Mouse (Mus musculus) lung, postnatal 25 days (tissue): ENCODE measurements around the gene Pcnt.

Source experiments
- DNase-seq: peaks from one replicate; pipeline ENCODE4 v3.0.0; 2022; ENCODE audit warnings: low spot score

Gene Pcnt

DNA sequence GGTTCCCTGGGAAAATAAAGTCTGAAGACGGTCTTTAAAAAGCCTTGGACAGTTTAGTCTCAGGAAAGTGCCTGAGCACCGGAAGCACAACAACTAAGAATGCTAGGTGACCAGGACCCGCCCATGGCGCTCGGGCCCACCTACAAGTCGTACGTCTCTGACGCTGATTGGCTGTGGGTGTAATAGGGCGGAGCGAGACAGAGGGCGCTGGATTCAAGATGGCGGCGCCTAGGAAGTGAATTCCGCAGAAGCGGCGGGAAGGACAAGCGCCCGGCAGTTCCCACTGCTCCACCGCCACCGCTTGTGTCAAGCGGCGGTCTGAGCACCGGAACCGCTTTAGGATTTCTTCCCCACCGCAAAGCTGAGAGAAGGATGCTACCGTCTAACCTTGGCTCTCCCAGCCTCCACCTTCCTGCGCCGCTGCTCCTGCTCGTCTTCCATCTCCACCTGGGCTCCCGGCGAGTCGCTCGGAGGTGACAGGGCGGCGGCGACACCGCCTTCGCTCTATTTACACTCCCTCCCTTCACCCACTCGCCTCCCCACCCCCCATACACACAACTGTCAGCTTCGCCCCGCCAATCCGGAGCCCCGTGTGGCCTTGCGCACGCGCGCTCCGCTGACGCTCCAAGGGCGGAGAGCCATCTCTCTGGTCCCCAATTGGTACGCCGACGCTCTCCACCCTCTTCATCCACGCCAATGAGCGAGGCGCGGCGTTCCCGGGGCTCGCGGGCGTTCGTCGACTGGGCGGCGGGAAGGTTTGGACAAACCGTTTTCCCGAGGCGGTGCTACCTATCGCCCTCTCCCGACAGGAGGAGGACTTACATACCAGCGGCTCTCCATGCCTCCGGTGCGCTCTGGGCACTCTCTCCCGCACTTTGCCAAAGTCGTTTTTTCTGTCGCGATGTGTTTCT is at the start of gene Pcnt:
Gene Pcnt (minus strand): TSS at position 609 of the 911 bp plus-strand sequence.
- peak; percentile 98 for DNase-seq

DNA sequence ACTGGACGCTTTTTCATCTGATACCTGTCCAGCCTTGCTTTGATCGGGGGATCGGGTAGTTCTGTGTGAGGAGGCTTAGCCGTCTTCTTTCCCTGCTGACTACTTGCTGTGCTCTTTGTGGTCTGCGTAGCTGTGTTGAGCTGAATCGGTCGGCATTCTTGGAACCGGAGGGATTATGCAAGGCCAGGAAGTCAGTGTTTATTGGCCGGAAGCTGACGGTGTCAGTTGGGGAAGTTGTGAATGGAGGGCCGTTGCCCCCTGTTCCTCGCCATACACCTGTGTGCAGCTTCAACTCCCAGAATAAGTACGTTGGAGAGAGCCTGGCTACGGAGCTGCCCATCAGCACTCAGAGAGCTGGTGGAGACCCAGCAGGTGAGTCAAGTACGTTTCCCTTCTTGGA is 46.6 kb upstream of the Pcnt start:
- DNase-seq = no peak

DNA sequence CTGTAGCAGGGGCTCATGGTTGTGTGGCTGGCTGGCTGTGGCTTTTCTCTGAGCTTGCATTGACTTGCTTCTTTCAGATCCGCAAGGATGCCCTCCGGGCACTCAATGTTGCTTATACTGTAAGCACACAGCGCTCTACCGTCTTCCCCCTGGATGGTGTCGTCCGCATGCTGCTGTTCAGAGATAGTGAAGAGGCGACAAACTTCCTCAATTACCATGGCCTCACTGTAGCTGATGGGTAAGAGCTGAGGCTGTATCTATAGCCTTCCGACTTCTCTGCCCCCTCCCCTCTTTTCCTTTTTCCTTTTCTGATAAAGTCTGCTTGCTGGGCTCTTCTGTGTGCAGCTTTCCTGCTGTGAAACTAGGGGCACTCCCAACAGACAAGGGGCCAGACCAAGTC is 45.7 kb upstream of the Pcnt start:
- no peak for DNase-seq

DNA sequence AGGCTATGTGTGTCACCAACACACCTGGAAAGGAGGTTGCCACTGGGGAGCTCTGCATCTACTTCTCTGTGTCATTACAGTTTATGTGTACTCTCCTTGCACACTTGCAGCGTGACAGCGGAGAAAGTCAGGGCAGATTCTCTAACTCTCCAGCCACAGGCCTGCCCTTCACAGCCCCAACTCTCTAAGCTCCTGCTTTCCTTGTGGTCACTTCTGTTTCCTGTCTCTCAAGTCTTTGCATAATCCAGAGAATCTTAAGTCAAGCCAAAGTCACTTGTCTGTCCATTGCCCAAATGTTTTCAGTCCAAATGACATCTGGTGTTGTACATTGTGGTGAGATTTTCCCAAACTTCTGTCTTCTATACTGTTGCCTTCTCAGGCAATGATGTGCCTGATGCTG is 43.7 kb upstream of the Pcnt start:
- DNase-seq = no peak

DNA sequence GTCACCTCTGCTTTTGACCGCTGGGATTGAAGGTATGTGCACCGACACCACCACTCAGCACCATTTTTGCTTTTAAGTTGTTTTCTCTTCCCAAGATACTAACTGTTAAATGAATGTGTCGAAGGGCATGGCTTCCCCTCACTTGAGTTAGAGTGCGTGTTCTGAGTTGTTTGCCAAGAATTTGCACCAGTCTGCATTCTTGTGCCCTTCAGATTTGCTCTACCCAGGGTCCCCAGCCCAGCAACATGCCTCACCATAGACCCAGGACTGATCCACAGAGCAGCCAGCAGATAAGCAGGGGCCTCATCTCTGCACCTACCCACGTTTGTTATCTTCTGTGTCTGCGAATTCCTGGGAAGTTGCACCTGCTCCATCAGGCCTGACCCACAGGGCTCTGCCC is 38.9 kb upstream of the Pcnt start:
- DNase-seq = no peak

DNA sequence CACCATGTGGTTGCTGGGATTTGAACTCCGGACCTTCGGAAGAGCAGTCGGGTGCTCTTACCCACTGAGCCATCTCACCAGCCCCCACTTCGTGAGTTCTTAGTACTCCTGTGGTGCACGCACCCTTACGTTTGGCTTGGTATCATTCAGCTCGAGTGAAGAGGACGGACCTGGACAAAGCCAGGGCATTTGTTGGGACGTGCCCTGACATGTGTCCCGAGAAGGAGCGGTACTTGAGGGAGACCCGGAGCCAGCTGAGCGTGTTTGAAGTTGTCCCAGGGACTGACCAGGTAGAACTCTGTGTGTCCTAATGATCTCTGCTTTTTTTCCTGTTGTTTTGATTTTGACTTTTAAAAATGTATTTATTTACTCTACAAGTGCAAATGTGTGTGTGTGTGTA is 38.3 kb upstream of the Pcnt start:
- no peak for DNase-seq

DNA sequence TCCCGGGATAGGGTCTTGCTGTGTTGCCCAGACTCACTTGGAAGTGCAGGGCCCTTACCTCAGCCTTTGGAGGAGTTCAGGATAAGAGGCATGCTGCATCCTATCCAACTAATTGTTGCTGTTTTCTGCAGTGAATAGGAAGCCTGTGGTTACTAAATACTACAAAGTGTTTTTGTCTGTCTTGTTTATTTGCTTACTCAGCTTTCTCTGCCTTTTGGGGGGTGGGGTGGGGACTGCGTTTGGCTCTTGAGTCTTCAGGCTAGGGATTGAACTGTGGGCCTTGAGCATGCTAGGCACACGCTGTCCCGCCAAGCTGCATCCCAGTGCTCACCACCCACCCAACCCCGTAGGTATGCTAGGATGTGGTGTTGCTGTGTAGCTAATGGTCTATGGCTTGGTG is 31.2 kb upstream of the Pcnt start:
- no peak for DNase-seq

DNA sequence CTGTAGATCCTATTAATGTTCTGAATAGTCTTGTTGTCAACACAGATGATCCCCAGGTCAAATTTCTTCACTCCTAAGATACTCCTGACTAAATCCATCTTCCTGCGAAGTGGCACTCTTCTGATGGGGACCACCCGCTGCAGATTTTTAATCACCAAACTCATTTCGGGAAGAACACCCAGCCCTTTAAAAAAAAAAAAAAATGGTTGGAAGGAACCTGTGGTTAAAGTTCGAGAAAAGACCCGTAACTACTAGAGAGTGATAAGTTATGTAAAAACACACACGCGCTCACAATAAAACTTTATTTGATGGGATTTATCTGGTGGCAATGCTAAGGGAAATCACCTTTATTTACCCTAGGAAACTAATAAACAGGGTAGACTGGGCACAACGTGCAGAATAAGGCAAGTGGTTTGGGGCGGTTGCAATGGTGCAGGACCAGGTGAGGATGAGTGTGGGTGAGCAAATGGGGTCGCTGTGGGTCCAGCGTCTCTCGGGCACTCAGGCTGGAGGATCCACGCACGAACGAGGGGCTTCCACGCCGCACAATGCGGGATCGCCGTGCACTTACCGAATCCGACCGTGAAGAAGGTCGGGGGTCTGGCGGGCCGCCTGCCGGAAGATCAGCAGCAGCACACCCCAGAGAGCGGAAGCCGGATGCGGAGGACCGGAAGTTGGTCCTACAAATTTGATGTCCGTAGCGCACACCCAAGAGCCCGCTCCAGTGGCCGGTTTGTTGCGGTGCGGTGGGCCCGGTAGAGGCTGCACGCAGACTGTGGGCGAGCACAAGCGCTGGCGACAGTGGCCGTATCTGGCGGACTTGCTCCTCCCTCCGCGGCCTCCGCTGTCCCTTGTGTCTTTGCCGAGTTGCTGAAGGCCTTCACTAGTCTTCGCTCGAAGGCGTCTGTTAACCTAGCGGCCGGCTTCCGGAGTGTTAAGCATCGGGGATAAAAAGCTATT is 25.9 kb upstream of the Pcnt start, which contains the start of the genes Mcm3ap and Ybey:
Gene Mcm3ap (plus strand): TSS at position 725 of the 960 bp plus-strand sequence.
Gene Ybey (minus strand): TSS at position 912 of the 960 bp plus-strand sequence.
- peak; percentile 85 for DNase-seq

DNA sequence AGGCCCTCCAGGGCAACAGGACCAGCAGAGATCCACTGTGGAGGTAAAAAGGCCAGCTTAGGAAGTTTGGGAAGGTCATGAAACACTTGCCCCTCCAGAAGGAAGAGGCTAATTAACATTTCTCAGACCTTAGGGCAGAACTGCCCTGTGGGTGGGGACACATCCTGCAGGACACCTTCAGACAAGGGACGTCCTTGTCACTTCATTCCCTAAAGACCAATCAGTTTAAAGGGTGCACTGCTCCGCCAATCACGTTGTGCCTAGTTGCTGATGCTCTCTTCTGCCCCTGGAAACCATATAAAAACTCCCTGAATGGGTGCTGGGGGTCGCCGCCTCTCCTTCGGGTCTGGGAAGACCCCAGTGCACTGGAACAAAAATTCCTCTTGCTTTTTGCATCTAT is 20.1 kb upstream of the Pcnt start:
- DNase-seq = no peak

DNA sequence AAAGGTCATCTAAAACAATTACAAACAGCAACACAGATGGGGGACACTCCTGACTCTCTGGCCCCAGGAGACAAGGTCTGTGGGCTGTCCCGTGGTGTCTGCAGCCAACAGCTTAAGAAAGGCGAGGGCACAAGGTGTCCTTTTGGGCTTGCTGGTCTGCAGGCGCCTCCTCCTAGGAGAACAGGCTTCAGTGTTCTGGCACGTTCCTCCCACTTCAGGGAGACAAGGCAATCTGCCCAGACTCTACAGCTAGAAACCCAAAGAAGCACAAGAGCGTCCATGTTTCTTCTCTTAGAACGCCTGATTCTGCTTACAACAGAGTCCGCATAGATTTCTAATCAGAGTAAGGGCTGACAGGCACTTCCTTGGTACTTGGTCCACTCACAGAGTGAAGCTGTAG is 19.7 kb upstream of the Pcnt start:
- no peak for DNase-seq

DNA sequence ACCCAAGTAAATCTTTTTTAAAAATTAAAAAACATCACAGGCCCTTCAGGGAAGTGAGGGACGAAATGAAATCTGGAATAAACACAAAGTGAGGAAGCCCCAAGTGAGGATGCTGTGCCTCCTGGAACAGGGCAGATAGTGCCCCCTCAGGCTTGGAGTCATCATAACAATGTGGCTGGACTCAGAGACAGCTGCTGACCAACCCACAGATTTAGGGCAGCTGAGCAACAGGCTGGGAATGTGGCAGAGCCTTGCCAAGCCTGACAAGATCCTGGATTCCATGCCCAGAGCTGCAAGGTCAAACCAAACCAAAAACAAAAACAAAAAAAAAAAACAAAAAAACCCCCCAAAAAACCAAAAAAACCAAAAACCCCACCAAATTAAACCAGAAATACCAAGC is 18.7 kb upstream of the Pcnt start:
- DNase-seq = no peak

DNA sequence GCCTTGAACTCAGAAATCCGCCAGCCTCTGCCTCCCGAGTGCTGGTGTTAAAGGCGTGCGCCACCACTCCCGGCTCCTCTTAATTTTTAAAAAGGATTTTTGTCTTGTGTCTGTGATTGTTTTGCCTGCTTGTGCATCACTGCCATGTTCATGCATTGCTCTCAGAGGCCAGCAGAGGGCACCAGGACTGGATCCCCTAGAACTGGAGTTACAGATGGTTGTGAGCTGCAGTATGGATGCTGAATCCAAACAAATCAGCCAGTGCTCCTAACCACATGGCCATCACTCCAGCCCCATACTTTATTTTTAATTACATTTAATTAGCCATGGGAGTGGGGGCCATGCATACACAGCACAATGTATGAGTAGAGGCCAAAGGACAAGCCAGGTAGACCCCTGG is 12.7 kb upstream of the Pcnt start:
- peak; percentile 48 for DNase-seq

DNA sequence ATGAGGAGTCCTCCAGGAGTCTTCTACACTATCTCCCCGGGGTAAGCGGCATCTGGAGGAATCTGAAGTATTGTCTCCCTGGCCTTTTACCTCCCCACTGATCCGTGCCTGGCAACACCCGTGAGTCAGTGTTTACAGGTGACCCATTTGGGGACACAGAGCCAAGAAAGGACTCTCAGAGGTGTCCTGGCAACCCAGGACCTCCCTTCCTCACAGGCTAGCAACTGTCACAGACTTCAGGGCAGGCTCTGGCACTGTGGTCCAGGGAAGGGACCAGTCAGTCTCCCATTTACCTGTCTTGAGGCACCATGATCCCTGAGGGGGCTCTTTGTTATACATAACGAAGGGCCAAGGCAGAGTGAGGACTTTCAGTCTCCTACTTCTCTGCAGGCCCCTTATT is 6.3 kb upstream of the Pcnt start, which contains the start of gene 2610028H24Rik:
Gene 2610028H24Rik (plus strand): TSS at position 231 of the 400 bp plus-strand sequence.
- DNase-seq = peak; percentile 70

DNA sequence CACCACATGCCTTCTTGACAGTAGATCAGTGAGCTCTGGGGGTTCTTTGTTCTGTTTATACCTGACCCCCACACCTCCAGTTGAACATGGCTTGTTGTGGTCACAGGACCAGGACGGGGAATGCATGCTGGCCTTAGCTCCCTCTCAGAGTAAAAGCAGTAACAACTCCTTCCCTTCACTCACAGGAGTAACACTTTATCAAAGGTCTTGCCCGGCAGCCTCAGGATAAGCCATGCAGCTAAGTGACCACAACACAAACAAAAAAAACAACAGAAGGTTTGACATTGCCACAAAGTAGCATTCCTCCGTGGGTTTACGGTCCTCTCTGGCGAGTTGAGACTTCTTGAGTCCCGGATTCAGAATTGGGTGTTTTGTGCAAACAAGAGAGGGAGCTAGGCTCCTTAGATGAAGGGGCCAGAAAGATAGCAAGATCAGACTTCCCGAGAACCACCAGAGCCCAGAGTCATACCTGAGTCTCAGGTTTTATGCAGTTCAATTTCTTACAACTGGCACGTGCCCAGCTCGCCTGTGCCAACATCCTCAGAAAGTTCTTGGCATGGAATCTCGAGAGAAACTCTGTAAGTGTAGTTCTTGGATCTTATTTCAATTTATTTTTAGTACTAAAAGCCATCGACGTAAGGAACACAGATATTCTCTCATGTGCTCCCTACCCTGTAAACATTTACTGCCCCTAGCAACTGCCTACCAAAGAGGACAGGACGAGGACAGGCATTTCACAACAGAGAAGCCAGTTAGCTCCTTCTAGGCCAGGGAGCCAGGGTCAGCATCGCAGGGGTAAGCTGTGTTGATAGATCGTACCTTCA is 5.0 kb upstream of the Pcnt start:
- peak; percentile 87 for DNase-seq

DNA sequence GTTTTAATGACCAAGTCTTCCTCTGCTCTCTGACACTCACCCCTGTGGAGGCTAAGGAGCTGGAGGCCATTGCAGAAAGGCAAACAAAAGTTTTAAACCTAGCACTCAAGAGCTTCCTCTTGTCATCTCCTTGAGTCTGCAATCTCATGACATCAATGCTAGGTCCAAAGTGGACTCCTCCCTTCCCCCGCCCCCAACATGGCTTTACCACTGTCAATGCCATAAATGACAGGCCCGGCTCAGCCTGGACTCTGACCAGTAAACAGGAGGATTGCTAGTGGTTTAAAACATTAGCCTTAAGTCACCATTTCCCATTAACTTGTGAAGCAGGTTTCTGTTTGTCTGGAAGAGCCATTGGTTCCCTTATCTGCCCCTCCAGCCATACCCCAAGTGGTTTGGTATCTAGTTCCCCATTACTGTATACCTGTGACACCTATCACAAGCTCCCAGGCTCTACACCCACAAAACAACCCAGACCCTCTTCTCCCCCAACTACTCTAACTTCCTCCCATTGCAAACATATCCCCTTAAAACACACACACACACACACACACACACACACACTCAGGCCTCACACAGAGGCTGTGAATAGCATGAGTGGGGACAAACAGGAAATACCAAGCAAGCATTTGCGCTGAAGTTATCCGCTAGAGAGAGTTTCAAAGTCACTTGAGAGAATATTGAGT is 3.6 kb upstream of the Pcnt start:
- DNase-seq = peak; percentile 43

DNA sequence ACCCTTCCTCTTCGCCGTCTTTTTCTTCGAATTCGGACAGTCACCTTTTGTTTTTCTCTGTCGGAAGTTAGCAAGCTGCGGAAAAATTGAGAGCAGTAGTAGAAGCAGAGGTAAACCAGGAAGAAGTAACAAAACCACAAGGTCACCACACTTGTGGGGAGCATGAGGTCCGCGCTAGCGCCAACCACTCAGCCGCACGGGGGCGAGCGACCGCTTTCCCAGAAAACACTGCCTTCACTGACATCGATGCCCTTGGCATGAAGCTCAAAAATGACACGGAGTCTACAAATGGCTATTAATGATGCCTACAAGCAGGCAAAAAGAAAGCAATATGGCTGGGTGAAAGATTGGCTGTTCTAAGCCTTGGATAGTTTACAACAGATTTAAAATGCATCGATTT is 2.3 kb downstream of the Pcnt start, which contains the start of gene AC141477.1:
Gene AC141477.1 (minus strand): TSS at position 164 of the 400 bp plus-strand sequence.
- DNase-seq = no peak

DNA sequence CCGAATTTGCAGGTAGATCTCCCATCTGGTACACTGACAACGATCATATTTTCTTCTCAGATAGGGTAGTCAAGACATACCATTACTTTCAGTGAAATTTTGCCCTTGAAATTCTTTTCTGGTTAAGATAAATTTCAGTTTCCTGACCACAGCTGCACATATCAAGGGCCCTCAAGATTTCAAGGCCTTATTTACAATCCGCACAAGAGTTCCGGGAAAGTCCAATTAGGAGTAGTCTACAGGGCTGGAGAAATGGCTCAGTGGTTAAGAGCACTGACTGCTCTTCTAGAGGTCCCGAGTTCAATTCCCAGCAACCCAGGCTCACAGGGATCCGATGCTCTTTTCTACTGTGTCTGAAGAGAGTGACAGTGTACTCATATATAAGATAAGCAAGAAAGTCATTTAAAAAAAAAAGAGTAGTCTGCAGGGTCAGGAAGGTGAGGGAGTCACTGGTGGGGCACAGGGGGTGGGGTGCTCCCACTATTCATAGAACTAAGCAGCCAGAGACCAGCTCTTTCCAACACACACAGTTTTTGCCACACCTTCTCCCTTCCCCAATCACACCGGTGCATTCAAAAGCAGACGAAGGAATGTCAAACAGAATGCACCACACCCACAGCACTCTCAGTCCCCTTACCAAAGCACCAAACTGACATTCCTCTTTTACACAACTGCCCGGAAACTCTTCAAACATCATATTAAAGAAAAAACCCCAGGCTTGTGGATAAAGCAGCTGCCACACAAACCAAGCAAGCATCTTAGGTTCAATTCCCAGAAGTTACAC is 3.3 kb downstream of the Pcnt start:
- peak; percentile 77 for DNase-seq

DNA sequence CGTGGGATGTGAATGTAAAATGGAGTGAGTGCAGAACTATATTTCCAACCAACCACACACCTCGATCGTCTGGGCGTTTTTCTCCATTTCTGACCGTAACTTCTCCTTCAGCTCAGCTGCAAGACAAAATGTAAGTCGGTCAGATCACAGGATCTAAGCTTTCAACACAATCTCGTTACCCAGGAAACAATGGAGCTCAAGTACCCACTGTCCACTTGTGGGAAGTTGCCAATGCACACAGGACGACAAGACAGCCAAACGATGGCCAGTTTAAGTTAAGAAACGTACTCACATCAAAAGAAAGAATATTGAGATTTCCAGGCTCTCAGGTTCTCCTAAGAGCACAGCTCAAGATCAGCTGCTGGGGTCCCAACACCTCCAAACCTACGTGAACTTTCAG is 8.7 kb downstream of the Pcnt start:
- DNase-seq = peak; percentile 37

DNA sequence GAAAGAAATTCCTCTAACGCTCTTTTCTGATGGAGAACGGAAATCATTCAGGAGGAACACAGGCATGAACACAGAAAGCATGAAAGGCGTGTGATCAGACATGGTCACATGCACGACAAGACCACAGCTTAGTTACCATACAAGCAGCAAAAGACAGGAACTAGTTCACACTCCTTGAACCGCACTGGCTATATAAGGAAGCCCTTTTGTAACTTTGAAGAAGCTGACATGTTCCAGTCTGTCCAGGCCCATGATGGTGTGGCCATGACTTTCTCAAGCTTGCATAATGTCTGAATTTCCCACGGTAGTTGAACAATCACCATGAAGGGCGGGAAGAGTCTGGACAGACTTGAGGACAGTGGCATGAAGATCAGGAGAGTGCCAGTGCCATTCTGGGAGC is 16.9 kb downstream of the Pcnt start:
- no peak for DNase-seq

DNA sequence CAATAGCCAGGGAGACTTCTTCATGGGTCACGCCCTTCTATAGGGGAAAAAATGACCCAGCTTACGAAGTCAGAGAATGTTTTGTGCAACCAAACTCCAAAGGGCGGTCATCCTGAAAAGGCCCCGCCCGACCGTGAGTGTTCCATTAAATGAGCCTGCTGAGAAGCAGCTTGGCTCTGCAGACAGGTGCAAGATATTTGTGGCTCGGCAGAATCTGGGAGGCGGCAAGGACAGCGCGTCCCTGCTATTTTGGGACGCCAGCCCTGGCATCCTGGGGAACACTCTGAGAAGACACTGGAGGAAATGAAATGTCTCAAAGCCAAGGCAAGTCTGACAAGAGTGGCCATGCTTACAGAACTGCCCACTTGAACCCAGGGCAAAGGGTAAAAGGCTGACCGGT is 25.8 kb downstream of the Pcnt start:
- no peak for DNase-seq
